Mouse (Mus musculus): Measurements from ENCODE around the gene Gm21992. TPM values are rescaled to one million over a fixed set of nuclear protein-coding genes. Genes with fewer than 3 reads are reported as not detected.

The Gm21992 gene
- polyA plus RNA-seq, 2 experiments, result 9.5 to 10.7 TPM

- ATAC-seq (ENCODE audit: insufficient read depth) (no peak), DNase-seq (ENCODE audit: low read depth in 3 of 3, low spot score in 3 of 3) (no peak)
- H3K36me3 ChIP-seq (replicated peaks; ENCODE audit: control insufficient read depth, insufficient read depth, low read depth), result no peaks in the 10 kb centered on the region
- H3K9me3 ChIP-seq (ENCODE audit: control insufficient read depth, low read length), result no peaks in the 10 kb centered on the region
- no peaks in the 10 kb centered on the region for H3K27me3 ChIP-seq (ENCODE audit: control insufficient read depth, insufficient read depth, low read length)
- H3K4me1 ChIP-seq (replicated peaks; ENCODE audit: control insufficient read depth in 2 of 2, insufficient read depth in 2 of 2, low read length in 1 of 2), result no peaks in the 10 kb centered on the region
- H3K4me3 ChIP-seq (ENCODE audit: insufficient read depth in 1 of 2, low read depth in 2 of 2, low read length in 2 of 2), result no peak overlapping the region
- no peak overlapping the region for H3K9ac ChIP-seq (replicated peaks)
- WGBS (ENCODE audit: insufficient replicate concordance), result 62% methylated on average over 13 of the region's 13 CpGs
- no peak for TF ChIP-seq EP300 (IDR thresholded peaks at IDR 0.05; ENCODE audit: low read depth)
- TF ChIP-seq CTCF (IDR thresholded peaks at IDR 0.05; ENCODE audit: low read depth), result no peak
- H3K27ac ChIP-seq, result no peak overlapping the region
- no peak overlapping the region for H3K4me2 ChIP-seq (ENCODE audit: low read depth)
Measured at GRCm38 (mm10) chr19:4737866-4738265, 73.5 kb downstream of the Gm21992 start.

- H3K27me3 ChIP-seq (ENCODE audit: control insufficient read depth, insufficient read depth, low read length), result no peaks in the 10 kb centered on the region
- ATAC-seq (ENCODE audit: insufficient read depth), result no peak
- no peaks in the 10 kb centered on the region for H3K9me3 ChIP-seq (ENCODE audit: control insufficient read depth, low read length)
- H3K4me3 ChIP-seq (ENCODE audit: insufficient read depth in 1 of 2, low read depth in 2 of 2, low read length in 2 of 2), result no peak overlapping the region
- no peak for DNase-seq (ENCODE audit: low read depth in 3 of 3, low spot score in 3 of 3)
- 56% methylated on average over 3 of the region's 3 CpGs for WGBS (ENCODE audit: insufficient replicate concordance)
- H3K4me1 ChIP-seq (replicated peaks; ENCODE audit: control insufficient read depth in 2 of 2, insufficient read depth in 2 of 2, low read length in 1 of 2), result no peaks in the 10 kb centered on the region
- TF ChIP-seq EP300 (IDR thresholded peaks at IDR 0.05; ENCODE audit: low read depth) (no peak), CTCF (IDR thresholded peaks at IDR 0.05; ENCODE audit: low read depth) (no peak)
- no peak overlapping the region for H3K27ac ChIP-seq
- H3K4me2 ChIP-seq (ENCODE audit: low read depth), result no peak overlapping the region
- no peaks in the 10 kb centered on the region for H3K36me3 ChIP-seq (replicated peaks; ENCODE audit: control insufficient read depth, insufficient read depth, low read depth)
- H3K9ac ChIP-seq (replicated peaks), result no peak overlapping the region
Measured at GRCm38 (mm10) chr19:4733052-4733451, 78.4 kb downstream of the Gm21992 start.

- no peak overlapping the region for H3K27ac ChIP-seq
- TF ChIP-seq CTCF (IDR thresholded peaks at IDR 0.05; ENCODE audit: low read depth) (no peak), EP300 (IDR thresholded peaks at IDR 0.05; ENCODE audit: low read depth) (no peak)
- H3K4me3 ChIP-seq (ENCODE audit: insufficient read depth in 1 of 2, low read depth in 2 of 2, low read length in 2 of 2), result no peak overlapping the region
- no peak overlapping the region for H3K9ac ChIP-seq (replicated peaks)
- no peak for DNase-seq (ENCODE audit: low read depth in 3 of 3, low spot score in 3 of 3)
- no peaks in the 10 kb centered on the region for H3K36me3 ChIP-seq (replicated peaks; ENCODE audit: control insufficient read depth, insufficient read depth, low read depth)
- WGBS (ENCODE audit: insufficient replicate concordance), result 70% methylated on average over 9 of the region's 9 CpGs
- no peak overlapping the region for H3K4me2 ChIP-seq (ENCODE audit: low read depth)
- H3K27me3 ChIP-seq (ENCODE audit: control insufficient read depth, insufficient read depth, low read length), result no peaks in the 10 kb centered on the region
- H3K9me3 ChIP-seq (ENCODE audit: control insufficient read depth, low read length), result no peaks in the 10 kb centered on the region
- no peak for ATAC-seq (ENCODE audit: insufficient read depth)
- H3K4me1 ChIP-seq (replicated peaks; ENCODE audit: control insufficient read depth in 2 of 2, insufficient read depth in 2 of 2, low read length in 1 of 2), result no peaks in the 10 kb centered on the region
Measured at GRCm38 (mm10) chr19:4729186-4729585, 82.2 kb downstream of the Gm21992 start.

- H3K4me2 ChIP-seq (ENCODE audit: low read depth), result no peak overlapping the region
Measured at GRCm38 (mm10) chr19:4720671-4721244, 90.7 kb downstream of the Gm21992 start.

GRCm38 (mm10) chr19:4720112-4720511 lies 91.3 kb downstream of the Gm21992 start:
- Histone ChIP-seq H3K4me2 (ENCODE audit: low read depth) (no peak overlapping the region), H3K27me3 (ENCODE audit: control insufficient read depth, insufficient read depth, low read length) (no peaks in the 10 kb centered on the region), H3K4me3 (ENCODE audit: insufficient read depth in 1 of 2, low read depth in 2 of 2, low read length in 2 of 2) (no peak overlapping the region), H3K4me1 (replicated peaks; ENCODE audit: control insufficient read depth in 2 of 2, insufficient read depth in 2 of 2, low read length in 1 of 2) (no peaks in the 10 kb centered on the region), H3K9me3 (ENCODE audit: control insufficient read depth, low read length) (no peaks in the 10 kb centered on the region), H3K27ac (no peak overlapping the region), H3K36me3 (replicated peaks; ENCODE audit: control insufficient read depth, insufficient read depth, low read depth) (no peaks in the 10 kb centered on the region), H3K9ac (replicated peaks) (no peak overlapping the region)
- TF ChIP-seq EP300 (IDR thresholded peaks at IDR 0.05; ENCODE audit: low read depth) (no peak), CTCF (IDR thresholded peaks at IDR 0.05; ENCODE audit: low read depth) (no peak)
- WGBS (ENCODE audit: insufficient replicate concordance), result 67% methylated on average over 15 of the region's 15 CpGs
- no peak for DNase-seq (ENCODE audit: low read depth in 3 of 3, low spot score in 3 of 3)
- ATAC-seq (ENCODE audit: insufficient read depth), result no peak

More at GRCm38 (mm10) chr19:4720671-4721244, 90.7 kb downstream of the Gm21992 start:
- 22% methylated on average over 11 of the region's 11 CpGs for WGBS (ENCODE audit: insufficient replicate concordance)
- no peak overlapping the region for H3K9ac ChIP-seq (replicated peaks)
- H3K4me3 ChIP-seq (ENCODE audit: insufficient read depth in 1 of 2, low read depth in 2 of 2, low read length in 2 of 2), result no peak overlapping the region
- DNase-seq (ENCODE audit: low read depth in 3 of 3, low spot score in 3 of 3) (no peak), ATAC-seq (ENCODE audit: insufficient read depth) (no peak)
- H3K27ac ChIP-seq, result no peak overlapping the region
- H3K27me3 ChIP-seq (ENCODE audit: control insufficient read depth, insufficient read depth, low read length), result no peaks in the 10 kb centered on the region
- H3K36me3 ChIP-seq (replicated peaks; ENCODE audit: control insufficient read depth, insufficient read depth, low read depth), result no peaks in the 10 kb centered on the region
- no peaks in the 10 kb centered on the region for H3K9me3 ChIP-seq (ENCODE audit: control insufficient read depth, low read length)
- H3K4me1 ChIP-seq (replicated peaks; ENCODE audit: control insufficient read depth in 2 of 2, insufficient read depth in 2 of 2, low read length in 1 of 2), result no peaks in the 10 kb centered on the region
- TF ChIP-seq CTCF (IDR thresholded peaks at IDR 0.05; ENCODE audit: low read depth), result no peak
- TF ChIP-seq EP300 (IDR thresholded peaks at IDR 0.05; ENCODE audit: low read depth), result no peak
